Mouse (Mus musculus) brain, embryonic 14.5 days (tissue): ENCODE results near the gene Anks1b.

Experiments used
- CTCF ChIP-seq: fragments of 200-500 bp; IDR thresholded peaks from 2 replicates; pipeline ENCODE4 v1.5.1; 2012; ENCODE audit warnings: inconsistent platforms, mild to moderate bottlenecking, moderate library complexity, borderline replicate concordance; ENCODE audit not compliant: insufficient read depth, insufficient read length; ENCODE audit errors: extremely low read depth
- POLR2A ChIP-seq: fragments of 200-500 bp; IDR thresholded peaks from 2 replicates; pipeline ENCODE4 v1.6.1; 2012; ENCODE audit warnings: mild to moderate bottlenecking, inconsistent platforms, borderline replicate concordance; ENCODE audit not compliant: poor library complexity, insufficient read depth, insufficient read length, severe bottlenecking; ENCODE audit errors: extremely low read depth

DNA sequence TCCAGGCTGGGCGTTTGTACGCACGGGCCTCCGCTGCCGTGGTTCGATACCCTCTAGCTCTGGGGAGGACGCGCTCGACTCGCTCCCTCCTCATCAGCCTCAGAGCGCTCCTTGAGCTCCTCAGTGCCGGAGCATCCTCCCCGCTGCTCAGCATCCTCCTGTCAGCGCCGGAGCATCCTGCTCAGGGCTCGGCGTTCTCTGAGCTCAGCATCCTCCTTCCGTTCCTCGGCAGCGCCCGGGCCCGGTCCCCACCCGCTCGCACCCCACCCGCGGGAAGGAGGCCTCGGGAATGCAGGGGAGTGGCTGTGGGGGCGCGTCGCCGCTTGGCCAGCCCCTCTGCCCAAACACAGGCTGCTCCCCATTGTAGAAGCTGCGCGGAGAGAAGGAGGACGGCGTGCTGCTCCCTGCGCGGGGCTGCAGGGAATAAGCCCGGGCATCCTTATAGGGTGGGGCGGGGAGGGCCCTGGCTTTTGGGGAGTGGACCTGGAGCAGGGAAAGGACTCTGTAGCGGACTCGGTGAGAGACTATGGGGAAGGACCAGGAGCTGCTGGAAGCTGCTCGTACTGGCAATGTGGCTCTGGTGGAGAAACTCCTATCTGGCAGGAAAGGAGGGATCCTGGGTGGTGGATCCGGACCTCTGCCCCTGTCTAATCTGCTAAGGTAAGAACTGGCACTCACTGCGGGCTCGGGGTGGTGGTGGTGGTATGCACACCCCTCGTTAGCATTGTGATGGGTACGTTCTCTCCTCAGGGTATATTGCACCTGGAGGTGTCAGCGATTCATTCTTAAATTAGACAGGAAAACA lies at the start of gene Anks1b:
- TF ChIP-seq CTCF, result no peak
- peak; percentile 6; the same call in 1 of the 2 replicates for TF ChIP-seq POLR2A
